Mouse (Mus musculus): ENCODE data around the gene Wwtr1. TPM values are rescaled to one million over a fixed set of nuclear protein-coding genes. Genes with fewer than 3 reads are reported as not detected.

Gene Wwtr1
- polyA plus RNA-seq, 1 experiment from 2014 or later, result 32.1 TPM

- Histone ChIP-seq H3K4me3 (replicated peaks) (no peak overlapping the region), H3K9me3 (replicated peaks) (no peaks in the 10 kb centered on the region), H3K9ac (no peak overlapping the region), H3K4me1 (peaks cover 11% of the 10 kb centered on the region; the same call in 1 of the 2 replicates), H3K27ac (replicated peaks) (0 out of 2 replicates have a peak overlapping the region, but pooled peaks have one; percentile 7), H3K27me3 (no peaks in the 10 kb centered on the region), H3K4me2 (replicated peaks) (no peak overlapping the region), H3K36me3 (no peaks in the 10 kb centered on the region)
- WGBS, result 63% methylated on average over 6 of the region's 6 CpGs
- no peak for ATAC-seq (ENCODE audit: insufficient number of reproducible peaks, low FRiP score, low TSS enrichment, low read depth)
Measured at GRCm38 (mm10) chr3:57534450-57534849, 41.3 kb downstream of the Wwtr1 start.

DNA sequence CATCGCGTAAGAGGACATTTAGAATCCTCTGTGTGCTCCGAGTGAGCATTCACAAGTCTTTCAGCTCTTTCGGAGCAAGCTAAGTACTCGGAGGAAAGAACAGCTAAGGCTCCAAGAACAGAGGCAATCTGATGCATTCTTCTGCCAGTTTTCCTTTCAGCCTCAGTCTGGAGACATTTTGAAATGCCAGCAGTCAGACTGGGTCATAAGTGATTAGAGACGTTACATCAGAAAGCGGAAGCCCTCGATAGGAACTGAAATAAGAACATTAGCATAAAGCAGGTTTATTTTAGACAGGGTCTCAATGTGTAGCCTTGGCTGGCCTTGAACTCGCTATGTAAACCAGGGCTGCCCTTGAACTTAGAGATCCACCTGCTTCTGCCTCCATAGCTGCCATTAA is 41.8 kb downstream of the Wwtr1 start:
- Histone ChIP-seq H3K4me3 (replicated peaks) (no peak overlapping the region), H3K4me2 (replicated peaks) (no peak overlapping the region), H3K9me3 (replicated peaks) (no peaks in the 10 kb centered on the region), H3K9ac (no peak overlapping the region), H3K4me1 (peaks cover 11% of the 10 kb centered on the region; the same call in 1 of the 2 replicates), H3K27ac (replicated peaks) (0 out of 2 replicates have a peak overlapping the region, but pooled peaks have one; percentile 19), H3K36me3 (no peaks in the 10 kb centered on the region), H3K27me3 (no peaks in the 10 kb centered on the region)
- 82% methylated on average over 9 of the region's 9 CpGs for WGBS
- no peak for ATAC-seq (ENCODE audit: insufficient number of reproducible peaks, low FRiP score, low TSS enrichment, low read depth)

GRCm38 (mm10) chr3:57532991-57533725 is 42.6 kb downstream of the Wwtr1 start:
- no peaks in the 10 kb centered on the region for H3K9me3 ChIP-seq (replicated peaks)
- no peaks in the 10 kb centered on the region for H3K27me3 ChIP-seq
- ATAC-seq (ENCODE audit: insufficient number of reproducible peaks, low FRiP score, low TSS enrichment, low read depth), result no peak
- 81% methylated on average over 9 of the region's 9 CpGs for WGBS
- no peak overlapping the region for H3K9ac ChIP-seq
- no peak overlapping the region for H3K4me3 ChIP-seq (replicated peaks)
- peaks cover 11% of the 10 kb centered on the region; the same call in 1 of the 2 replicates for H3K4me1 ChIP-seq
- no peaks in the 10 kb centered on the region for H3K36me3 ChIP-seq
- no peak overlapping the region for H3K4me2 ChIP-seq (replicated peaks)
- no peak overlapping the region for H3K27ac ChIP-seq (replicated peaks)

DNA sequence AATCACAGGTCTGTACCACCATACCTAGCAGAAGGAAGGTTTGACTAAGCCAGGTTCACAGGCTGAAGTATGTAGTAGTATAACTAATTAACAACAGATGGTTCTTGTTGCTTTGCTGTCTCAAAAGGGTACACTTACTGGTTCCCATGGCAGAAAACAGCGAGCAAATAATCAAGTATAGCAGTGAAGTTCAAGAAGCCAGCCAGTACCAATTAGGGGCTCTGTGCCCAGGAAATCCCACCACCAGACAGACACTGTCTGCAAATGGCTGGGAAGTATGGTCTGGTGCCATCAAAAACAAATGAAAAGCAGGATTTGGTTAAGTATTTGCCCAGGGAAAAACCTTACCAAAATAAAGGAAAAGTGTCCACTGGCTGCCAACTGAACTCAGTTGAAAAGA is 44.9 kb downstream of the Wwtr1 start:
- Histone ChIP-seq H3K36me3 (no peaks in the 10 kb centered on the region), H3K4me3 (replicated peaks) (no peak overlapping the region), H3K4me1 (peaks cover 6% of the 10 kb centered on the region; the same call in 1 of the 2 replicates), H3K4me2 (replicated peaks) (no peak overlapping the region), H3K27ac (replicated peaks) (no peak overlapping the region), H3K9ac (no peak overlapping the region), H3K9me3 (replicated peaks) (0 out of 2 replicates have a peak, but pooled peaks cover 5% of the 10 kb centered on the region), H3K27me3 (no peaks in the 10 kb centered on the region)
- WGBS, result 17% methylated on average over 1 of the region's 1 CpGs
- no peak for ATAC-seq (ENCODE audit: insufficient number of reproducible peaks, low FRiP score, low TSS enrichment, low read depth)

- WGBS, result 98% methylated on average over 4 of the region's 4 CpGs
- Histone ChIP-seq H3K9ac (no peak overlapping the region), H3K27me3 (no peaks in the 10 kb centered on the region), H3K27ac (replicated peaks) (no peak overlapping the region), H3K4me3 (replicated peaks) (no peak overlapping the region), H3K4me1 (peaks cover 4% of the 10 kb centered on the region; the same call in 1 of the 2 replicates), H3K4me2 (replicated peaks) (no peak overlapping the region), H3K9me3 (replicated peaks) (0 out of 2 replicates have a peak, but pooled peaks cover 5% of the 10 kb centered on the region), H3K36me3 (no peaks in the 10 kb centered on the region)
- ATAC-seq (ENCODE audit: insufficient number of reproducible peaks, low FRiP score, low TSS enrichment, low read depth), result no peak
Measured at GRCm38 (mm10) chr3:57530221-57530620, 45.5 kb downstream of the Wwtr1 start.

DNA sequence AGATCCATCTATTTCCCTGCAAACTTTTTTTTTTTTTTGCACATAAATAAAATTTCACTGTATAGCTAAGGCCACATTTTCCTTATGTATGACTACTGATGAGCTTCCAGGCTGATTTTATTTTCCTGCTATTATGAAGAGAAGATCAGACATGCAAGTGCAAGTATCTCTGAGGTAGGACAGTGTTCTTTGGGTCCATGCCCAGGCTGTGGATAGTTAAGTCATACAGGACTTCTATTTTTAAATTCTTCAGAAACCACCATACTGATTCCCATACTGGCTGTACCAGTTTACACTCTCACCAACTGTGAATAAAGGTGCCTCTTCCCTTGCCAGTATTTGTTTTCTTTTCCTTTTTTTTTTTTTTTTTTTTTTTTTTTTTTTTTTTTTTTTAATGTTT is 48.6 kb downstream of the Wwtr1 start:
- Histone ChIP-seq H3K4me2 (replicated peaks) (no peak overlapping the region), H3K4me3 (replicated peaks) (no peak overlapping the region)
- ATAC-seq (ENCODE audit: insufficient number of reproducible peaks, low FRiP score, low TSS enrichment, low read depth), result no peak

DNA sequence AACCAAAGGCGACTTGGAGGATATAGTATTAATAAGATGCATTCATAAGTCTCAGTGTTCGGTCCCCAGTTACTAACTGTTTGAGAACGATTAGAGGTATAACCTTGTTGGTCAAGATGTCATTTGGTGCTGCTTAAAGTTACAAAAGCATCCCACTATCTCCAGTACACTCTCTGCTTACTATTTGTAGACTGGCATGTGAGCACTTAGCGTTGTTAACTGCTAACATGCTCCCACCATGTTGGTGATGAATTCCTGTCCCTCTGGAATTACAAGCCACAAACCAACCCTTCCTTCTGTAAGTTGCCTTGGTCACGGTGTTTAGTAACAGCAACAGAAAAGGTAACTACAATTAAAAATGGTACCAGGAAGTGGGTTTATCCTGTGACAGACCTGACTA is 52.6 kb downstream of the Wwtr1 start:
- Histone ChIP-seq H3K36me3 (no peaks in the 10 kb centered on the region), H3K9ac (no peak overlapping the region), H3K4me1 (no peaks in the 10 kb centered on the region), H3K27ac (replicated peaks) (no peak overlapping the region), H3K27me3 (no peaks in the 10 kb centered on the region), H3K4me3 (replicated peaks) (no peak overlapping the region), H3K9me3 (replicated peaks) (0 out of 2 replicates have a peak, but pooled peaks cover 5% of the 10 kb centered on the region), H3K4me2 (replicated peaks) (no peak overlapping the region)
- 92% methylated on average over 5 of the region's 5 CpGs for WGBS
- ATAC-seq (ENCODE audit: insufficient number of reproducible peaks, low FRiP score, low TSS enrichment, low read depth), result no peak

More for the DNA sequence above, 48.6 kb downstream of the Wwtr1 start:
- H3K9me3 ChIP-seq (replicated peaks), result 0 out of 2 replicates have a peak, but pooled peaks cover 5% of the 10 kb centered on the region
- H3K36me3 ChIP-seq, result no peaks in the 10 kb centered on the region
- no peak overlapping the region for H3K27ac ChIP-seq (replicated peaks)
- H3K27me3 ChIP-seq, result no peaks in the 10 kb centered on the region
- H3K4me1 ChIP-seq, result 0 out of 2 replicates have a peak, but pooled peaks cover 4% of the 10 kb centered on the region
- H3K9ac ChIP-seq, result no peak overlapping the region

GRCm38 (mm10) chr3:57521876-57522275 is 53.8 kb downstream of the Wwtr1 start:
- Histone ChIP-seq H3K4me2 (replicated peaks) (no peak overlapping the region), H3K36me3 (no peaks in the 10 kb centered on the region), H3K27me3 (no peaks in the 10 kb centered on the region), H3K9ac (no peak overlapping the region), H3K4me3 (replicated peaks) (no peak overlapping the region), H3K27ac (replicated peaks) (no peak overlapping the region), H3K9me3 (replicated peaks) (0 out of 2 replicates have a peak, but pooled peaks cover 5% of the 10 kb centered on the region), H3K4me1 (no peaks in the 10 kb centered on the region)
- 80% methylated on average over 4 of the region's 4 CpGs for WGBS
- no peak for ATAC-seq (ENCODE audit: insufficient number of reproducible peaks, low FRiP score, low TSS enrichment, low read depth)

DNA sequence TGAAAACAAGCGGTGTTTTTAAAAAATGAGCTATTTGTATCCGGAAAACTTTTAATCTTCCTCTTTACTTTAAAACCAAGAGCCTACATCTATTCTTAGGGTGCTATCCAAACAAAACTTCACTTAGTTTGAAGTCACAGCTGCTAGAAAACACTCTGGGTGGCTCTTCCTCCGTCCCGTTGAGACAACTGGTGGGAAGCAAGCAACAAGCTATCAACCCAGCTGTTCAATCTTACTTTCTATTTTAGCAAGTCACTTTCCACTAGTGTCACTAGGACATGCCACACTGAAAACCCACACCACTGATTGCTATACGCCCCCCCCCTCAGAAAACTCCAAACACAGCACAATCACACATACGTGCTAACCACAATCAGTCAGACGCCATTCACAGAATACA is 55.7 kb downstream of the Wwtr1 start:
- Histone ChIP-seq H3K27me3 (no peaks in the 10 kb centered on the region), H3K27ac (replicated peaks) (no peak overlapping the region)
- WGBS, result 87% methylated on average over 7 of the region's 7 CpGs

DNA sequence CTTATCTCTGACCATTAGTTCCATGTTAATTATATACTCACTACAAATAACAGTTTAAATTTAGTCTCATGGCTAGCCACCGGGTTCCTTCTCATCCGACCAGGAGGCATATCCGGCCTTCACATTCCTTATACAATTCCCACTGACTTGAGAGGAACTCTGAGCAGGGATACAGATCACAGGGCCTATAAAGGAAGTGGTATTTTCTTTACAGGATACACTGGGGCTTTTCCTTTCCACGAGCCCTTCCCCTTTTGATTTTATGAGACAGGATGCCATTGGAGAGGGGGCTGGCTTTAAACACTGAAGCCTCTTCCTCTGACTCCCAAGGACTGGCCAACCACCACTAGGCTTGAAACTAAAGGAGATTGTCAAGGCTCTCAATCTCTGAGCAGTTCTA is 59.6 kb downstream of the Wwtr1 start:
- Histone ChIP-seq H3K9ac (no peak overlapping the region), H3K36me3 (no peaks in the 10 kb centered on the region), H3K4me1 (peaks cover 18% of the 10 kb centered on the region), H3K27me3 (no peaks in the 10 kb centered on the region), H3K4me3 (replicated peaks) (no peak overlapping the region), H3K27ac (replicated peaks) (no peak overlapping the region), H3K4me2 (replicated peaks) (no peak overlapping the region), H3K9me3 (replicated peaks) (no peaks in the 10 kb centered on the region)
- ATAC-seq (ENCODE audit: insufficient number of reproducible peaks, low FRiP score, low TSS enrichment, low read depth), result no peak
- WGBS, result 66% methylated on average over 4 of the region's 4 CpGs

More for the DNA sequence above, 55.7 kb downstream of the Wwtr1 start:
- no peak for ATAC-seq (ENCODE audit: insufficient number of reproducible peaks, low FRiP score, low TSS enrichment, low read depth)
- Histone ChIP-seq H3K4me1 (no peaks in the 10 kb centered on the region), H3K4me2 (replicated peaks) (no peak overlapping the region), H3K36me3 (no peaks in the 10 kb centered on the region), H3K9me3 (replicated peaks) (no peaks in the 10 kb centered on the region), H3K9ac (no peak overlapping the region), H3K4me3 (replicated peaks) (no peak overlapping the region)

DNA sequence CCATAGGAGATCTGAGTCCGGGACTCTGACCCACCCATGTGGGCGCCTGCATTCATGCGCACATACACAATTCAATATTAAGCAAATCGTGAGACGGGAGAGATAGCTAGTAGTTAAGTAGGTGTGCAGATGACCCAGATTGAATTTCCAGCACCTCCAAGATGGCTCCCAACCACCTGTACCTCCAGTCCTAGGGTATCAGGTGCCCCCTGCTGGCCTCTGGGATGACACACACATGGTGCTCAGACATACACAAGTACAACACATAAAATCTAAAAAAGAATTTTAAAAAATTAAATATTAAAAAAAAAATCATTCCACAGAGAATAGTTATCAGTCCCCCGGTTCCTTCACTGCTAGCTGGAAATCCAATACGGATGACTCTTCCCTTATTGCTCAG is 60.7 kb downstream of the Wwtr1 start:
- no peak overlapping the region for H3K27ac ChIP-seq (replicated peaks)
- peaks cover 19% of the 10 kb centered on the region for H3K4me1 ChIP-seq
- H3K4me2 ChIP-seq (replicated peaks), result no peak overlapping the region
- H3K4me3 ChIP-seq (replicated peaks), result no peak overlapping the region
- 97% methylated on average over 7 of the region's 7 CpGs for WGBS
- no peaks in the 10 kb centered on the region for H3K9me3 ChIP-seq (replicated peaks)
- ATAC-seq (ENCODE audit: insufficient number of reproducible peaks, low FRiP score, low TSS enrichment, low read depth), result no peak
- H3K9ac ChIP-seq, result no peak overlapping the region
- H3K36me3 ChIP-seq, result no peaks in the 10 kb centered on the region
- H3K27me3 ChIP-seq, result no peaks in the 10 kb centered on the region
